Mouse (Mus musculus) ES-E14 (cell line): ENCODE data around the gene Dhx9.

ENCODE experiments used
- CHD2 ChIP-seq: IDR thresholded peaks from 2 replicates; pipeline ENCODE4 v1.6.1; 2014; ENCODE audit warnings: mild to moderate bottlenecking, low read depth, low read length, inconsistent platforms
- HCFC1 ChIP-seq: IDR thresholded peaks from 2 replicates; pipeline ENCODE4 v1.6.1; 2012; ENCODE audit warnings: low read length, inconsistent platforms, borderline replicate concordance; ENCODE audit not compliant: insufficient read depth
- MAFK ChIP-seq: IDR thresholded peaks from 2 replicates; pipeline ENCODE4 v1.6.1; 2014; ENCODE audit warnings: mild to moderate bottlenecking, low read depth, low read length, inconsistent platforms; ENCODE audit not compliant: insufficient read depth
- ZC3H11A ChIP-seq: IDR thresholded peaks from 2 replicates; pipeline ENCODE4 v1.6.1; 2012; ENCODE audit warnings: low read depth, mild to moderate bottlenecking, inconsistent platforms, low read length, borderline replicate concordance
- ZNF384 ChIP-seq: IDR thresholded peaks from 2 replicates; pipeline ENCODE4 v1.6.1; 2012; ENCODE audit warnings: low read depth, low read length, inconsistent platforms

- TF ChIP-seq MAFK (no peak), CHD2 (no peak), ZNF384 (no peak), HCFC1 (no peak), ZC3H11A (no peak)
Measured at GRCm38 (mm10) chr1:153443632-153444031, 43.8 kb downstream of the Dhx9 start.
